Mouse (Mus musculus): ENCODE measurements around the gene Rnf150. TPM values are rescaled to one million over a fixed set of nuclear protein-coding genes. Genes with fewer than 3 reads are reported as not detected.

Gene Rnf150
- total RNA-seq, 1 experiment: 0.09 TPM

GRCm38 (mm10) chr8:83061873-83062272 is 198.7 kb downstream of the Rnf150 start:
- DNase-seq (ENCODE audit: low read depth, low spot score): no peak
- no peak overlapping the region for H3K4me3 ChIP-seq (ENCODE audit: insufficient read depth in 1 of 2, low read depth in 1 of 2, low read length in 2 of 2, poor library complexity in 1 of 2, severe bottlenecking in 1 of 2)
- TF ChIP-seq HCFC1 (IDR thresholded peaks at IDR 0.05; ENCODE audit: borderline replicate concordance, insufficient read depth, low read length) (no peak), MAFK (IDR thresholded peaks at IDR 0.05; ENCODE audit: insufficient read depth, low read depth, low read length) (no peak), ZNF384 (IDR thresholded peaks at IDR 0.05; ENCODE audit: low read depth, low read length) (no peak), CHD2 (IDR thresholded peaks at IDR 0.05; ENCODE audit: low read depth, low read length) (no peak), ZC3H11A (IDR thresholded peaks at IDR 0.05; ENCODE audit: borderline replicate concordance, low read depth, low read length) (no peak)
- no peaks in the 10 kb centered on the region for H3K9me3 ChIP-seq (ENCODE audit: control insufficient read depth, insufficient read depth, low read depth, low read length)
- no peak overlapping the region for H3K27ac ChIP-seq (ENCODE audit: insufficient read depth, low read depth, low read length, poor library complexity, severe bottlenecking)
- in situ Hi-C loops (cut with MboI; ENCODE audit: low sequenced_read_pairs in 2 of 2, unreplicated experiment in 2 of 2): no loop called here
- H3K36me3 ChIP-seq (ENCODE audit: control insufficient read depth, insufficient read depth, low read length, poor library complexity, severe bottlenecking): no peaks in the 10 kb centered on the region
- no peak overlapping the region for H3K9ac ChIP-seq (ENCODE audit: insufficient read depth, low read depth, low read length, poor library complexity, severe bottlenecking)
- H3K4me1 ChIP-seq (ENCODE audit: control insufficient read depth in 2 of 2, insufficient read depth in 2 of 2, low read length in 2 of 2, poor library complexity in 1 of 2): no peaks in the 10 kb centered on the region

GRCm38 (mm10) chr8:83062276-83062675 is 199.1 kb downstream of the Rnf150 start:
- Histone ChIP-seq H3K4me1 (ENCODE audit: control insufficient read depth in 2 of 2, insufficient read depth in 2 of 2, low read length in 2 of 2, poor library complexity in 1 of 2) (no peaks in the 10 kb centered on the region), H3K9me3 (ENCODE audit: control insufficient read depth, insufficient read depth, low read depth, low read length) (no peaks in the 10 kb centered on the region), H3K27ac (ENCODE audit: insufficient read depth, low read depth, low read length, poor library complexity, severe bottlenecking) (no peak overlapping the region), H3K9ac (ENCODE audit: insufficient read depth, low read depth, low read length, poor library complexity, severe bottlenecking) (no peak overlapping the region), H3K36me3 (ENCODE audit: control insufficient read depth, insufficient read depth, low read length, poor library complexity, severe bottlenecking) (no peaks in the 10 kb centered on the region), H3K4me3 (ENCODE audit: insufficient read depth in 1 of 2, low read depth in 1 of 2, low read length in 2 of 2, poor library complexity in 1 of 2, severe bottlenecking in 1 of 2) (no peak overlapping the region)
- DNase-seq (ENCODE audit: low read depth, low spot score): no peak
- TF ChIP-seq ZNF384 (IDR thresholded peaks at IDR 0.05; ENCODE audit: low read depth, low read length): no peak
- TF ChIP-seq CHD2 (IDR thresholded peaks at IDR 0.05; ENCODE audit: low read depth, low read length): no peak
- TF ChIP-seq HCFC1 (IDR thresholded peaks at IDR 0.05; ENCODE audit: borderline replicate concordance, insufficient read depth, low read length): no peak
- no peak for TF ChIP-seq MAFK (IDR thresholded peaks at IDR 0.05; ENCODE audit: insufficient read depth, low read depth, low read length)
- no peak for TF ChIP-seq ZC3H11A (IDR thresholded peaks at IDR 0.05; ENCODE audit: borderline replicate concordance, low read depth, low read length)
- in situ Hi-C loops (cut with MboI; ENCODE audit: low sequenced_read_pairs in 2 of 2, unreplicated experiment in 2 of 2): no loop called here

- Histone ChIP-seq H3K36me3 (ENCODE audit: control insufficient read depth, insufficient read depth, low read length, poor library complexity, severe bottlenecking) (no peaks in the 10 kb centered on the region), H3K4me1 (ENCODE audit: control insufficient read depth in 2 of 2, insufficient read depth in 2 of 2, low read length in 2 of 2, poor library complexity in 1 of 2) (no peaks in the 10 kb centered on the region), H3K9me3 (ENCODE audit: control insufficient read depth, insufficient read depth, low read depth, low read length) (no peaks in the 10 kb centered on the region), H3K4me3 (ENCODE audit: insufficient read depth in 1 of 2, low read depth in 1 of 2, low read length in 2 of 2, poor library complexity in 1 of 2, severe bottlenecking in 1 of 2) (no peak overlapping the region), H3K9ac (ENCODE audit: insufficient read depth, low read depth, low read length, poor library complexity, severe bottlenecking) (no peak overlapping the region), H3K27ac (ENCODE audit: insufficient read depth, low read depth, low read length, poor library complexity, severe bottlenecking) (no peak overlapping the region)
- no peak for TF ChIP-seq ZC3H11A (IDR thresholded peaks at IDR 0.05; ENCODE audit: borderline replicate concordance, low read depth, low read length)
- no peak for TF ChIP-seq ZNF384 (IDR thresholded peaks at IDR 0.05; ENCODE audit: low read depth, low read length)
- no peak for TF ChIP-seq MAFK (IDR thresholded peaks at IDR 0.05; ENCODE audit: insufficient read depth, low read depth, low read length)
- no peak for TF ChIP-seq HCFC1 (IDR thresholded peaks at IDR 0.05; ENCODE audit: borderline replicate concordance, insufficient read depth, low read length)
- no peak for TF ChIP-seq CHD2 (IDR thresholded peaks at IDR 0.05; ENCODE audit: low read depth, low read length)
- no peak for DNase-seq (ENCODE audit: low read depth, low spot score)
- in situ Hi-C loops (cut with MboI; ENCODE audit: low sequenced_read_pairs in 2 of 2, unreplicated experiment in 2 of 2): no loop called here
These were observed 200.9 kb downstream of the Rnf150 start for GRCm38 (mm10) chr8:83064096-83064495.

- Histone ChIP-seq H3K36me3 (ENCODE audit: control insufficient read depth, insufficient read depth, low read length, poor library complexity, severe bottlenecking) (no peaks in the 10 kb centered on the region), H3K4me3 (ENCODE audit: insufficient read depth in 1 of 2, low read depth in 1 of 2, low read length in 2 of 2, poor library complexity in 1 of 2, severe bottlenecking in 1 of 2) (no peak overlapping the region), H3K27ac (ENCODE audit: insufficient read depth, low read depth, low read length, poor library complexity, severe bottlenecking) (no peak overlapping the region), H3K9ac (ENCODE audit: insufficient read depth, low read depth, low read length, poor library complexity, severe bottlenecking) (no peak overlapping the region), H3K9me3 (ENCODE audit: control insufficient read depth, insufficient read depth, low read depth, low read length) (no peaks in the 10 kb centered on the region), H3K4me1 (ENCODE audit: control insufficient read depth in 2 of 2, insufficient read depth in 2 of 2, low read length in 2 of 2, poor library complexity in 1 of 2) (no peaks in the 10 kb centered on the region)
- no peak for DNase-seq (ENCODE audit: low read depth, low spot score)
- in situ Hi-C loops (cut with MboI; ENCODE audit: low sequenced_read_pairs in 2 of 2, unreplicated experiment in 2 of 2): no loop called here
- TF ChIP-seq HCFC1 (IDR thresholded peaks at IDR 0.05; ENCODE audit: borderline replicate concordance, insufficient read depth, low read length): no peak
- TF ChIP-seq ZNF384 (IDR thresholded peaks at IDR 0.05; ENCODE audit: low read depth, low read length): no peak
- TF ChIP-seq MAFK (IDR thresholded peaks at IDR 0.05; ENCODE audit: insufficient read depth, low read depth, low read length): no peak
These were observed 202.9 kb downstream of the Rnf150 start for GRCm38 (mm10) chr8:83066076-83066475.

GRCm38 (mm10) chr8:83066846-83067245 is 203.7 kb downstream of the Rnf150 start:
- Histone ChIP-seq H3K4me3 (ENCODE audit: insufficient read depth in 1 of 2, low read depth in 1 of 2, low read length in 2 of 2, poor library complexity in 1 of 2, severe bottlenecking in 1 of 2) (no peak overlapping the region), H3K9me3 (ENCODE audit: control insufficient read depth, insufficient read depth, low read depth, low read length) (no peaks in the 10 kb centered on the region), H3K36me3 (ENCODE audit: control insufficient read depth, insufficient read depth, low read length, poor library complexity, severe bottlenecking) (no peaks in the 10 kb centered on the region), H3K4me1 (ENCODE audit: control insufficient read depth in 2 of 2, insufficient read depth in 2 of 2, low read length in 2 of 2, poor library complexity in 1 of 2) (no peaks in the 10 kb centered on the region), H3K27ac (ENCODE audit: insufficient read depth, low read depth, low read length, poor library complexity, severe bottlenecking) (no peak overlapping the region), H3K9ac (ENCODE audit: insufficient read depth, low read depth, low read length, poor library complexity, severe bottlenecking) (no peak overlapping the region)
- no peak for DNase-seq (ENCODE audit: low read depth, low spot score)
- TF ChIP-seq ZC3H11A (IDR thresholded peaks at IDR 0.05; ENCODE audit: borderline replicate concordance, low read depth, low read length) (no peak), CHD2 (IDR thresholded peaks at IDR 0.05; ENCODE audit: low read depth, low read length) (no peak), ZNF384 (IDR thresholded peaks at IDR 0.05; ENCODE audit: low read depth, low read length) (no peak), HCFC1 (IDR thresholded peaks at IDR 0.05; ENCODE audit: borderline replicate concordance, insufficient read depth, low read length) (no peak)
- in situ Hi-C loops (cut with MboI; ENCODE audit: low sequenced_read_pairs in 2 of 2, unreplicated experiment in 2 of 2): no loop called here
